Mouse (Mus musculus): Measurements from ENCODE around the gene Depdc1b. TPM values are rescaled to one million over a fixed set of nuclear protein-coding genes. Genes with fewer than 3 reads are reported as not detected.

The Depdc1b gene
- polyA plus RNA-seq, 1 experiment from 2014 or later, result 12.3 TPM

- H3K4me3 ChIP-seq (ENCODE audit: low read depth, low read length), result no peak overlapping the region
- DNase-seq (ENCODE audit: low spot score), result no peak
- no peaks in the 10 kb centered on the region for H3K27me3 ChIP-seq (ENCODE audit: control insufficient read depth, insufficient read depth, low read length)
- no peak overlapping the region for H3K9ac ChIP-seq (ENCODE audit: low read length)
- H3K36me3 ChIP-seq (ENCODE audit: control insufficient read depth, insufficient read depth, low read length), result no peaks in the 10 kb centered on the region
- ATAC-seq (ENCODE audit: insufficient read depth, low FRiP score, low TSS enrichment), result no peak
- H3K27ac ChIP-seq (ENCODE audit: low read depth, low read length), result no peak overlapping the region
- WGBS, result 71% methylated on average over 6 of the region's 6 CpGs
- no peak overlapping the region for H3K4me2 ChIP-seq (ENCODE audit: low read depth)
- H3K9me3 ChIP-seq (ENCODE audit: control insufficient read depth, low read length), result no peaks in the 10 kb centered on the region
- no peaks in the 10 kb centered on the region for H3K4me1 ChIP-seq (ENCODE audit: control insufficient read depth, insufficient read depth, low read length)
Measured at GRCm38 (mm10) chr13:108428809-108429208, 112.7 kb downstream of the Depdc1b start.

- Histone ChIP-seq H3K4me1 (ENCODE audit: control insufficient read depth, insufficient read depth, low read length) (no peaks in the 10 kb centered on the region), H3K9me3 (ENCODE audit: control insufficient read depth, low read length) (no peaks in the 10 kb centered on the region), H3K27ac (ENCODE audit: low read depth, low read length) (no peak overlapping the region), H3K4me2 (ENCODE audit: low read depth) (no peak overlapping the region), H3K9ac (ENCODE audit: low read length) (no peak overlapping the region), H3K27me3 (ENCODE audit: control insufficient read depth, insufficient read depth, low read length) (no peaks in the 10 kb centered on the region), H3K36me3 (ENCODE audit: control insufficient read depth, insufficient read depth, low read length) (no peaks in the 10 kb centered on the region), H3K4me3 (ENCODE audit: low read depth, low read length) (no peak overlapping the region)
- ATAC-seq (ENCODE audit: insufficient read depth, low FRiP score, low TSS enrichment) (0 out of 2 replicates have a peak, but pooled peaks have one; percentile 45), DNase-seq (ENCODE audit: low spot score) (peak; percentile 12)
- 86% methylated on average over 2 of the region's 2 CpGs for WGBS
Measured at GRCm38 (mm10) chr13:108429623-108430022, 113.5 kb downstream of the Depdc1b start.

GRCm38 (mm10) chr13:108431776-108432175, 115.6 kb downstream of the Depdc1b start:
- DNase-seq (ENCODE audit: low spot score), result no peak
- Histone ChIP-seq H3K4me1 (ENCODE audit: control insufficient read depth, insufficient read depth, low read length) (no peaks in the 10 kb centered on the region), H3K9me3 (ENCODE audit: control insufficient read depth, low read length) (no peaks in the 10 kb centered on the region), H3K9ac (ENCODE audit: low read length) (no peak overlapping the region), H3K36me3 (ENCODE audit: control insufficient read depth, insufficient read depth, low read length) (no peaks in the 10 kb centered on the region), H3K4me3 (ENCODE audit: low read depth, low read length) (no peak overlapping the region), H3K4me2 (ENCODE audit: low read depth) (no peak overlapping the region), H3K27me3 (ENCODE audit: control insufficient read depth, insufficient read depth, low read length) (no peaks in the 10 kb centered on the region), H3K27ac (ENCODE audit: low read depth, low read length) (no peak overlapping the region)
- WGBS, result 88% methylated on average over 3 of the region's 3 CpGs
- no peak for ATAC-seq (ENCODE audit: insufficient read depth, low FRiP score, low TSS enrichment)

- no peak overlapping the region for H3K27ac ChIP-seq (ENCODE audit: low read depth, low read length)
- no peaks in the 10 kb centered on the region for H3K4me1 ChIP-seq (ENCODE audit: control insufficient read depth, insufficient read depth, low read length)
- no peak overlapping the region for H3K4me2 ChIP-seq (ENCODE audit: low read depth)
- no peak overlapping the region for H3K4me3 ChIP-seq (ENCODE audit: low read depth, low read length)
- DNase-seq (ENCODE audit: low spot score) (no peak), ATAC-seq (ENCODE audit: insufficient read depth, low FRiP score, low TSS enrichment) (no peak)
- no peak overlapping the region for H3K9ac ChIP-seq (ENCODE audit: low read length)
- H3K36me3 ChIP-seq (ENCODE audit: control insufficient read depth, insufficient read depth, low read length), result no peaks in the 10 kb centered on the region
- H3K27me3 ChIP-seq (ENCODE audit: control insufficient read depth, insufficient read depth, low read length), result no peaks in the 10 kb centered on the region
- no peaks in the 10 kb centered on the region for H3K9me3 ChIP-seq (ENCODE audit: control insufficient read depth, low read length)
Measured at GRCm38 (mm10) chr13:108435687-108436086, 119.6 kb downstream of the Depdc1b start.

- no peak for DNase-seq (ENCODE audit: low spot score)
- Histone ChIP-seq H3K4me2 (ENCODE audit: low read depth) (no peak overlapping the region), H3K36me3 (ENCODE audit: control insufficient read depth, insufficient read depth, low read length) (no peaks in the 10 kb centered on the region), H3K4me1 (ENCODE audit: control insufficient read depth, insufficient read depth, low read length) (no peaks in the 10 kb centered on the region), H3K27me3 (ENCODE audit: control insufficient read depth, insufficient read depth, low read length) (no peaks in the 10 kb centered on the region), H3K9me3 (ENCODE audit: control insufficient read depth, low read length) (no peaks in the 10 kb centered on the region), H3K9ac (ENCODE audit: low read length) (no peak overlapping the region), H3K27ac (ENCODE audit: low read depth, low read length) (no peak overlapping the region), H3K4me3 (ENCODE audit: low read depth, low read length) (no peak overlapping the region)
- WGBS, result 96% methylated on average over 2 of the region's 2 CpGs
- ATAC-seq (ENCODE audit: insufficient read depth, low FRiP score, low TSS enrichment), result no peak
Measured at GRCm38 (mm10) chr13:108437424-108437823, 121.3 kb downstream of the Depdc1b start.

GRCm38 (mm10) chr13:108439012-108439411, 122.9 kb downstream of the Depdc1b start:
- 90% methylated on average over 1 of the region's 1 CpGs for WGBS
- no peak for DNase-seq (ENCODE audit: low spot score)

GRCm38 (mm10) chr13:108448348-108448931, 132.3 kb downstream of the Depdc1b start:
- ATAC-seq (ENCODE audit: insufficient read depth, low FRiP score, low TSS enrichment), result no peak
- 80% methylated on average over 11 of the region's 11 CpGs for WGBS
- H3K4me1 ChIP-seq (ENCODE audit: control insufficient read depth, insufficient read depth, low read length), result no peaks in the 10 kb centered on the region

More at GRCm38 (mm10) chr13:108439012-108439411, 122.9 kb downstream of the Depdc1b start:
- no peak overlapping the region for H3K4me3 ChIP-seq (ENCODE audit: low read depth, low read length)
- H3K4me1 ChIP-seq (ENCODE audit: control insufficient read depth, insufficient read depth, low read length), result no peaks in the 10 kb centered on the region
- H3K27ac ChIP-seq (ENCODE audit: low read depth, low read length), result no peak overlapping the region
- H3K36me3 ChIP-seq (ENCODE audit: control insufficient read depth, insufficient read depth, low read length), result no peaks in the 10 kb centered on the region
- H3K4me2 ChIP-seq (ENCODE audit: low read depth), result no peak overlapping the region
- no peaks in the 10 kb centered on the region for H3K9me3 ChIP-seq (ENCODE audit: control insufficient read depth, low read length)
- no peaks in the 10 kb centered on the region for H3K27me3 ChIP-seq (ENCODE audit: control insufficient read depth, insufficient read depth, low read length)
- ATAC-seq (ENCODE audit: insufficient read depth, low FRiP score, low TSS enrichment), result no peak
- H3K9ac ChIP-seq (ENCODE audit: low read length), result no peak overlapping the region

GRCm38 (mm10) chr13:108449116-108450097, 133.3 kb downstream of the Depdc1b start, which contains the start of gene Pde4d:
Pde4d (plus strand) TSS chr13:108449948.
- no peak for DNase-seq (ENCODE audit: low spot score)
- 50% methylated on average over 10 of the region's 10 CpGs for WGBS
- Histone ChIP-seq H3K4me2 (ENCODE audit: low read depth) (no peak within 1 kb of the TSS), H3K36me3 (ENCODE audit: control insufficient read depth, insufficient read depth, low read length) (no peaks in the 10 kb centered on the region), H3K27me3 (ENCODE audit: control insufficient read depth, insufficient read depth, low read length) (no peaks in the 10 kb centered on the region), H3K4me3 (ENCODE audit: low read depth, low read length) (no peak within 1 kb of the TSS), H3K9ac (ENCODE audit: low read length) (no peak within 1 kb of the TSS), H3K9me3 (ENCODE audit: control insufficient read depth, low read length) (no peaks in the 10 kb centered on the region), H3K4me1 (ENCODE audit: control insufficient read depth, insufficient read depth, low read length) (no peaks in the 10 kb centered on the region), H3K27ac (ENCODE audit: low read depth, low read length) (no peak within 1 kb of the TSS)
- no peak for ATAC-seq (ENCODE audit: insufficient read depth, low FRiP score, low TSS enrichment)

More at GRCm38 (mm10) chr13:108448348-108448931, 132.3 kb downstream of the Depdc1b start:
- Histone ChIP-seq H3K4me3 (ENCODE audit: low read depth, low read length) (no peak overlapping the region), H3K9me3 (ENCODE audit: control insufficient read depth, low read length) (no peaks in the 10 kb centered on the region), H3K27me3 (ENCODE audit: control insufficient read depth, insufficient read depth, low read length) (no peaks in the 10 kb centered on the region), H3K9ac (ENCODE audit: low read length) (no peak overlapping the region), H3K27ac (ENCODE audit: low read depth, low read length) (no peak overlapping the region), H3K4me2 (ENCODE audit: low read depth) (no peak overlapping the region), H3K36me3 (ENCODE audit: control insufficient read depth, insufficient read depth, low read length) (no peaks in the 10 kb centered on the region)
- DNase-seq (ENCODE audit: low spot score), result no peak
